Mouse (Mus musculus): ENCODE measurements at regions not wholly inside any gene's neighbourhood (a gene's known extent, or its start where the extent isn't known, plus 50 kb on each side); places are given as distances from the start of the nearest gene placed in this dataset.

GRCm38 (mm10) chr17:65049860-65050482 is 214.1 kb upstream of the 4930583I09Rik start:
- peak in 1 of 2 experiments; percentile 9 for DNase-seq (ENCODE audit: low spot score in 2 of 2)

- DNase-seq (ENCODE audit: low spot score in 2 of 2), result no peak
Observed at GRCm38 (mm10) chr17:65015731-65016130, 179.9 kb upstream of the 4930583I09Rik start.

- no peak for DNase-seq (ENCODE audit: low spot score in 2 of 2)
Observed at GRCm38 (mm10) chr17:65014682-65015081, 178.8 kb upstream of the 4930583I09Rik start.

GRCm38 (mm10) chr17:65000626-65001135 is 164.8 kb upstream of the 4930583I09Rik start:
- no peak for DNase-seq (ENCODE audit: low spot score in 2 of 2)

- DNase-seq (ENCODE audit: low spot score in 2 of 2), result no peak
Observed at GRCm38 (mm10) chr17:64994483-64994882, 158.6 kb upstream of the 4930583I09Rik start.

GRCm38 (mm10) chr17:64991262-64991661 is 155.4 kb upstream of the 4930583I09Rik start:
- DNase-seq (ENCODE audit: low spot score in 2 of 2), result no peak

- no peak for DNase-seq (ENCODE audit: low spot score in 2 of 2)
Observed at GRCm38 (mm10) chr17:64984276-64985011, 148.6 kb upstream of the 4930583I09Rik start.

GRCm38 (mm10) chr17:64983480-64983879 is 147.6 kb upstream of the 4930583I09Rik start:
- no peak for DNase-seq (ENCODE audit: low spot score in 2 of 2)

GRCm38 (mm10) chr17:64964153-64964552 is 128.3 kb upstream of the 4930583I09Rik start:
- DNase-seq (ENCODE audit: low spot score in 2 of 2), result no peak

- no peak for DNase-seq (ENCODE audit: low spot score in 2 of 2)
Observed at GRCm38 (mm10) chr17:64961887-64962286, 126.0 kb upstream of the 4930583I09Rik start.

- no peak for DNase-seq (ENCODE audit: low spot score in 2 of 2)
Observed at GRCm38 (mm10) chr17:64957495-64957894, 121.6 kb upstream of the 4930583I09Rik start.

GRCm38 (mm10) chr17:64956506-64956905 is 120.6 kb upstream of the 4930583I09Rik start:
- DNase-seq (ENCODE audit: low spot score in 2 of 2), result no peak

GRCm38 (mm10) chr17:64953275-64953674 is 117.4 kb upstream of the 4930583I09Rik start:
- no peak for DNase-seq (ENCODE audit: low spot score in 2 of 2)

- peak; percentile 3 to 28 for DNase-seq (ENCODE audit: low spot score in 2 of 2)
Observed at GRCm38 (mm10) chr17:64951625-64951940, 115.7 kb upstream of the 4930583I09Rik start.

- DNase-seq (ENCODE audit: low spot score in 2 of 2), result no peak
Observed at GRCm38 (mm10) chr17:64950802-64951624, 115.1 kb upstream of the 4930583I09Rik start.

- DNase-seq (ENCODE audit: low spot score in 2 of 2), result no peak
Observed at GRCm38 (mm10) chr17:64943213-64943612, 107.3 kb upstream of the 4930583I09Rik start.

GRCm38 (mm10) chr17:64941555-64941954 is 105.7 kb upstream of the 4930583I09Rik start:
- no peak for DNase-seq (ENCODE audit: low spot score in 2 of 2)

- DNase-seq (ENCODE audit: low spot score in 2 of 2), result no peak
Observed at GRCm38 (mm10) chr17:64935683-64936082, 99.8 kb upstream of the 4930583I09Rik start.

GRCm38 (mm10) chr17:64934411-64934810 is 98.5 kb upstream of the 4930583I09Rik start:
- no peak for DNase-seq (ENCODE audit: low spot score in 2 of 2)

GRCm38 (mm10) chr17:64930816-64931428 is 95.1 kb upstream of the 4930583I09Rik start:
- DNase-seq (ENCODE audit: low spot score in 2 of 2), result no peak

- DNase-seq (ENCODE audit: low spot score in 2 of 2), result no peak
Observed at GRCm38 (mm10) chr17:64923762-64924161, 87.9 kb upstream of the 4930583I09Rik start.
